Mouse (Mus musculus): ENCODE data around the gene Golga4. TPM values are rescaled to one million over a fixed set of nuclear protein-coding genes. Genes with fewer than 3 reads are reported as not detected.

Golga4 gene
- total RNA-seq, 2 experiments from 2014 or later: 99.9 to 110 TPM

- peak; percentile 33 to 67 for DNase-seq (ENCODE audit: low spot score in 2 of 2)
These were observed 116.5 kb downstream of the Golga4 start for GRCm38 (mm10) chr9:118622376-118623166.

- DNase-seq (ENCODE audit: low spot score in 2 of 2): no peak
These were observed 117.4 kb downstream of the Golga4 start for GRCm38 (mm10) chr9:118623483-118623882.

- DNase-seq (ENCODE audit: low spot score in 2 of 2): no peak
These were observed 118.1 kb downstream of the Golga4 start for GRCm38 (mm10) chr9:118624146-118624545.

- no peak for DNase-seq (ENCODE audit: low spot score in 2 of 2)
These were observed 123.8 kb downstream of the Golga4 start for GRCm38 (mm10) chr9:118629763-118630379.

Other genes starting within 250 kb of the Golga4 start
- under 1 TPM in 1 of 2 experiments, not detected in 1; 0.51 TPM for gene Eomes, start 28.1 kb upstream of the Golga4 start, total RNA-seq (2021)
- 100 to 1,000 TPM in 1 of 2 experiments, 10 to 100 TPM in 1; 97.8 to 111 TPM for gene Itga9, start 100.4 kb downstream of the Golga4 start, total RNA-seq (2021)